Mouse (Mus musculus) CD8-positive naive resting alpha-beta T cell, adult 2 months (primary cell): ENCODE measurements around the gene Elk4.

Experiments used
- DNase-seq, 2 experiments: peaks; one replicate each; pipeline ENCODE4 v3.0.0; 2022; ENCODE audit warnings: low read depth in 2 of 2, low spot score in 2 of 2

Gene Elk4

GRCm38 (mm10) chr1:132007282-132007815 is at the start of gene Elk4:
TSS of gene Elk4 (plus strand) at chr1:132007607.
- peak; percentile 80 to 87 for DNase-seq

GRCm38 (mm10) chr1:131961004-131961403 is 46.4 kb upstream of the Elk4 start:
- DNase-seq, result no peak

GRCm38 (mm10) chr1:131962606-131963084 is 44.8 kb upstream of the Elk4 start, which contains the start of gene Slc45a3:
TSS of gene Slc45a3 (plus strand) at chr1:131962967.
- DNase-seq, result no peak

GRCm38 (mm10) chr1:131963085-131963951 is 44.1 kb upstream of the Elk4 start:
- DNase-seq, result no peak

GRCm38 (mm10) chr1:131964100-131964499 is 43.3 kb upstream of the Elk4 start:
- DNase-seq, result no peak

GRCm38 (mm10) chr1:131964580-131964979 is 42.8 kb upstream of the Elk4 start:
- no peak for DNase-seq

- no peak for DNase-seq
Observed at GRCm38 (mm10) chr1:131965818-131966217, 41.6 kb upstream of the Elk4 start.

- no peak for DNase-seq
Observed at GRCm38 (mm10) chr1:131967336-131967735, 40.1 kb upstream of the Elk4 start.

GRCm38 (mm10) chr1:131968556-131968955 is 38.9 kb upstream of the Elk4 start:
- DNase-seq, result no peak

- no peak for DNase-seq
Observed at GRCm38 (mm10) chr1:131968983-131969382, 38.4 kb upstream of the Elk4 start.

- no peak for DNase-seq
Observed at GRCm38 (mm10) chr1:131969825-131970224, 37.6 kb upstream of the Elk4 start.

- DNase-seq, result no peak
Observed at GRCm38 (mm10) chr1:131970322-131970660, 37.1 kb upstream of the Elk4 start.

GRCm38 (mm10) chr1:131970661-131971520 is 36.5 kb upstream of the Elk4 start:
- no peak for DNase-seq

GRCm38 (mm10) chr1:131971771-131972497 is 35.5 kb upstream of the Elk4 start:
- DNase-seq, result no peak

GRCm38 (mm10) chr1:131972498-131973334 is 34.7 kb upstream of the Elk4 start:
- DNase-seq, result no peak

- DNase-seq, result no peak
Observed at GRCm38 (mm10) chr1:131973991-131974390, 33.4 kb upstream of the Elk4 start.

GRCm38 (mm10) chr1:131976886-131977285 is 30.5 kb upstream of the Elk4 start:
- no peak for DNase-seq

GRCm38 (mm10) chr1:131980471-131980870 is 26.9 kb upstream of the Elk4 start:
- DNase-seq, result no peak

GRCm38 (mm10) chr1:131981378-131982013 is 25.9 kb upstream of the Elk4 start:
- DNase-seq, result peak; percentile 44 to 46

- peak; percentile 75 to 82 for DNase-seq
Observed at GRCm38 (mm10) chr1:131982907-131983306, 24.5 kb upstream of the Elk4 start.
